Mouse (Mus musculus): Measurements from ENCODE around the gene F5.

DNA sequence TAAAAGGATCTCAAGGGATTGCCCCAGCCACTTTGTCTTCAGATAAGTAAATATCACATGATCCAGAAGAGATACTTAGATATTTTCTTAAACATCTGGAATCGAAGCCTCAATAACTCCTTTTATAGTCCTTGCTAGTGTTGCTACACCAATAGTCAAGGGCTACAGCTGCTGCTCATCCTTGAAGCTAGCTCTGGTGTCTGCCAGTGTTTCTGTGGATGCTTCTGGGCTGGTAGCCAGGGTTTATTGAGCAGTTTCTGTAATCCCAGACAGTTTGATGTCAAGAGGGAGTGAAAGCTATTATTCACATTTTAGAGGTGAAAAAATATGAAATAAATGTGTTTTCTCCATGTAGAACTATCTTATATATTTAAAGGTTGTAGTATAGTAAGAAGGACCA is 19.0 kb upstream of the F5 start:
- TF ChIP-seq CTCF (IDR thresholded peaks at IDR 0.05; ENCODE audit: control insufficient read depth, insufficient read depth, insufficient replicate concordance, low read depth, low read length) (no peak), POLR2A (IDR thresholded peaks at IDR 0.05; ENCODE audit: control insufficient read depth, low read depth, low read length) (no peak)

Data from testis, adult 2 months (tissue).